ENCODE assay signal across 19 mouse cellular contexts in genomic region chr12:29640201-29640600, GRCm38 (mm10).
DNase-seq lines count a peak whose midpoint lies in the region; ATAC-seq and TF ChIP-seq lines count a peak whose summit lies in the region.
"Had no signal": no experiment of that assay in that cellular context is flagged by ENCODE, and none has a peak within 500 bp of the region (broad histone marks: within the 10 kb centered on the region; RNA-seq: fewer than 3 reads in every experiment).

No protein-coding gene starts in this region.

- no peaks in the 10 kb centered on the region for H3K27me3 ChIP-seq in midbrain, embryonic 12.5 days
- H3K27me3 ChIP-seq in midbrain, postnatal 0 days (ENCODE audit: insufficient read depth, low read length): no peaks in the 10 kb centered on the region
- no peaks in the 10 kb centered on the region for H3K27me3 ChIP-seq in hindbrain, embryonic 13.5 days
- no peaks in the 10 kb centered on the region for H3K27me3 ChIP-seq in midbrain, embryonic 16.5 days (ENCODE audit: control insufficient read depth, insufficient read depth, low read depth, low read length)

- H3K4me3 ChIP-seq in midbrain, embryonic 12.5 days: no peak overlapping the region
- no peak overlapping the region for H3K4me3 ChIP-seq in midbrain, postnatal 0 days (ENCODE audit: low read depth, low read length)
- H3K4me3 ChIP-seq in hindbrain, embryonic 13.5 days: no peak overlapping the region
- no peak overlapping the region for H3K4me3 ChIP-seq in midbrain, embryonic 16.5 days (ENCODE audit: low read depth, low read length)

- H3K36me3 ChIP-seq in midbrain, embryonic 12.5 days: no peaks in the 10 kb centered on the region
- peaks cover 3% of the 10 kb centered on the region; the same call in 1 of the 2 replicates for H3K36me3 ChIP-seq in midbrain, postnatal 0 days (ENCODE audit: insufficient read depth, low read length)
- H3K36me3 ChIP-seq in hindbrain, embryonic 13.5 days: peaks cover 9% of the 10 kb centered on the region; the same call in 1 of the 2 replicates
- peaks cover 6% of the 10 kb centered on the region for H3K36me3 ChIP-seq in midbrain, embryonic 16.5 days (ENCODE audit: control insufficient read depth, insufficient read depth, low read length)

- peak; percentile 32 for DNase-seq in embryo, embryonic 11 days
- no peak for DNase-seq in embryo, embryonic 9.5 days (ENCODE audit: extremely low spot score)
- DNase-seq in midbrain, postnatal 0 days (ENCODE audit: low spot score): no peak
- no peak for DNase-seq in thymus, postnatal 14 days
- DNase-seq: adrenal gland, postnatal 10 days; cerebellum, adult 9-11 months; heart, postnatal 10 days; kidney, adult 18-20 months; kidney, postnatal 10 days; liver; liver, postnatal 0 days; lung, postnatal 14 days; thymus, postnatal 4 days had no signal

- TF ChIP-seq CTCF in midbrain, postnatal 0 days (IDR thresholded peaks at IDR 0.05): no peak

- peak overlapping the region; percentile 40; the same call in 1 of the 2 replicates for H3K27ac ChIP-seq in midbrain, embryonic 12.5 days (replicated peaks)
- no peak overlapping the region for H3K27ac ChIP-seq in midbrain, postnatal 0 days (ENCODE audit: low read depth, low read length)
- H3K27ac ChIP-seq in hindbrain, embryonic 13.5 days: peak overlapping the region; percentile 77
- peak overlapping the region; percentile 32 for H3K27ac ChIP-seq in midbrain, embryonic 16.5 days (ENCODE audit: low read length)

- ATAC-seq in midbrain, embryonic 12.5 days (ENCODE audit: low FRiP score, low read depth): no peak
- no peak for ATAC-seq in midbrain, postnatal 0 days (ENCODE audit: low FRiP score)
- no peak for ATAC-seq in hindbrain, embryonic 13.5 days (ENCODE audit: low FRiP score)
- ATAC-seq in midbrain, embryonic 16.5 days: no peak
- no peak for ATAC-seq in megakaryocyte-erythroid progenitor cell, adult 5-6 weeks (replicated peaks; ENCODE audit: low FRiP score, low TSS enrichment, poor library complexity, severe bottlenecking)
- ATAC-seq: activated CD4-positive, CD25-positive, alpha-beta regulatory T cell, adult 4 months; liver, postnatal 0 days had no signal

- no peak overlapping the region for H3K4me2 ChIP-seq in midbrain, embryonic 12.5 days (replicated peaks)
- H3K4me2 ChIP-seq in midbrain, postnatal 0 days (ENCODE audit: low read depth, low read length, poor library complexity, severe bottlenecking): no peak overlapping the region
- no peak overlapping the region for H3K4me2 ChIP-seq in hindbrain, embryonic 13.5 days
- no peak overlapping the region for H3K4me2 ChIP-seq in midbrain, embryonic 16.5 days (ENCODE audit: low read length)
- H3K4me2 ChIP-seq: heart, embryonic 11.5 days had no signal

- 48% methylated on average over 1 of the region's 1 CpGs for WGBS in midbrain, embryonic 12.5 days
- 42% methylated on average over 1 of the region's 1 CpGs for WGBS in midbrain, postnatal 0 days
- 25% methylated on average over 1 of the region's 1 CpGs for WGBS in hindbrain, embryonic 13.5 days
- 39% methylated on average over 1 of the region's 1 CpGs for WGBS in midbrain, embryonic 16.5 days

- no peaks in the 10 kb centered on the region for H3K9me3 ChIP-seq in midbrain, embryonic 12.5 days
- H3K9me3 ChIP-seq in midbrain, postnatal 0 days (ENCODE audit: low read length): no peaks in the 10 kb centered on the region
- H3K9me3 ChIP-seq in hindbrain, embryonic 13.5 days: no peaks in the 10 kb centered on the region
- H3K9me3 ChIP-seq in midbrain, embryonic 16.5 days (replicated peaks; ENCODE audit: control insufficient read depth, low read length, poor library complexity, severe bottlenecking): no peaks in the 10 kb centered on the region

- peaks cover 9% of the 10 kb centered on the region for H3K4me1 ChIP-seq in midbrain, embryonic 12.5 days
- H3K4me1 ChIP-seq in midbrain, postnatal 0 days (ENCODE audit: insufficient read depth, low read length): no peaks in the 10 kb centered on the region
- H3K4me1 ChIP-seq in hindbrain, embryonic 13.5 days (replicated peaks): peaks cover 40% of the 10 kb centered on the region
- peaks cover 11% of the 10 kb centered on the region for H3K4me1 ChIP-seq in midbrain, embryonic 16.5 days (ENCODE audit: control insufficient read depth, insufficient read depth, low read length)

- no peak overlapping the region for H3K9ac ChIP-seq in midbrain, embryonic 12.5 days (replicated peaks)
- no peak overlapping the region for H3K9ac ChIP-seq in midbrain, postnatal 0 days (replicated peaks; ENCODE audit: low read length, poor library complexity, severe bottlenecking)
- no peak overlapping the region for H3K9ac ChIP-seq in hindbrain, embryonic 13.5 days
- no peak overlapping the region for H3K9ac ChIP-seq in midbrain, embryonic 16.5 days (ENCODE audit: low read depth, low read length)
- H3K9ac ChIP-seq: liver, postnatal 0 days had no signal
